Mouse (Mus musculus): ENCODE results near the gene Slc2a12. TPM values are rescaled to one million over a fixed set of nuclear protein-coding genes. Genes with fewer than 3 reads are reported as not detected.

Gene Slc2a12
- polyA plus RNA-seq, 1 experiment = 1.3 TPM

DNA sequence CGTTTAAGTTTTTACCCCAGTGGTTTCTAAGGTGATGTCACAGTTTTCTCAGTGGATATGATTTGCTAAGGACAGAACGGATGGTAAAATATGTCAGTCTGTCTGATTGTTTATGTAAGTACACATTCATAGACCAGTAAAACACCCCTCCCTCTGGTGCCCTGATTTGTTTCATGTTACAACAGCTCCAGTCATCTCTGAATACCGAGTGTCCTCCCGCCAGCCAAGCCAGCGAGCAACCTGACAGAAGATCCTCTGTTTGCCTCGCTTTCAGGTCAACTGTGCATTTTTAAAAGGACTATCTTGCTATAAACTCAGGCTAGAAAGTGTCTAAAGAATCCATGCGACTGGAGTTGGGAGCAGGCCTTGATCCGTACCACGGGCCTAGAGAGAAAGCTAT is 640 bp upstream of the Slc2a12 start:
- no peak overlapping the region for H3K27ac ChIP-seq (ENCODE audit: insufficient read depth, low read length)
- H3K4me3 ChIP-seq (replicated peaks; ENCODE audit: insufficient read depth, low read depth, low read length) = no peak overlapping the region
- WGBS = 86% methylated on average over 9 of the region's 9 CpGs
- no peak for TF ChIP-seq POLR2A (IDR thresholded peaks at IDR 0.05; ENCODE audit: borderline replicate concordance, insufficient read depth, low read length)
- TF ChIP-seq CTCF (IDR thresholded peaks at IDR 0.05; ENCODE audit: borderline replicate concordance, insufficient read depth, low read depth, low read length) = no peak
- H3K27me3 ChIP-seq (ENCODE audit: control insufficient read depth, insufficient read depth, low read length) = no peaks in the 10 kb centered on the region
- H3K4me1 ChIP-seq (ENCODE audit: control insufficient read depth, insufficient read depth, low read length) = no peaks in the 10 kb centered on the region
- no peak for DNase-seq

DNA sequence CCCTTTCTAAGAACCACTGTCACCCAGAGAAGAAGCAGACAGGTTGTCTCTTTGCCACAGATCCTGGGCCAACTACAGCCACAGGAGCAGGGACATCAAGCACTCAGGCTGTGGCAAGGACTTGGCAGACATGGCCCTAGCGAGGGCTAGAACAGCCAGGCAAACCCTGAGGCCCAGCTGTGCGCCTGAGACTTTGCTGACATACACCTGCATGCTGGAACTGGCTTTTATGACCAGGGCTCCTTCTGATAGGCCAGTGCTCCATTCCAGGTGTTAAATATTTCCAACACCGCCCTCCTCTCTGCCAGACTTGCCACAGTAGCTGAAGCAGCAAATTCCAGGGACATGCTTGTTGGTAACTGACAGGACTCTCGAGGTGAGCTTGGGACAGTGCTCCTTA is 3.9 kb downstream of the Slc2a12 start:
- no peak for TF ChIP-seq POLR2A (IDR thresholded peaks at IDR 0.05; ENCODE audit: borderline replicate concordance, insufficient read depth, low read length)
- no peak for TF ChIP-seq CTCF (IDR thresholded peaks at IDR 0.05; ENCODE audit: borderline replicate concordance, insufficient read depth, low read depth, low read length)
- DNase-seq = no peak
- Histone ChIP-seq H3K27ac (ENCODE audit: insufficient read depth, low read length) (no peak overlapping the region), H3K27me3 (ENCODE audit: control insufficient read depth, insufficient read depth, low read length) (no peaks in the 10 kb centered on the region), H3K4me1 (ENCODE audit: control insufficient read depth, insufficient read depth, low read length) (no peaks in the 10 kb centered on the region), H3K4me3 (replicated peaks; ENCODE audit: insufficient read depth, low read depth, low read length) (no peak overlapping the region)
- WGBS = 90% methylated on average over 4 of the region's 4 CpGs

DNA sequence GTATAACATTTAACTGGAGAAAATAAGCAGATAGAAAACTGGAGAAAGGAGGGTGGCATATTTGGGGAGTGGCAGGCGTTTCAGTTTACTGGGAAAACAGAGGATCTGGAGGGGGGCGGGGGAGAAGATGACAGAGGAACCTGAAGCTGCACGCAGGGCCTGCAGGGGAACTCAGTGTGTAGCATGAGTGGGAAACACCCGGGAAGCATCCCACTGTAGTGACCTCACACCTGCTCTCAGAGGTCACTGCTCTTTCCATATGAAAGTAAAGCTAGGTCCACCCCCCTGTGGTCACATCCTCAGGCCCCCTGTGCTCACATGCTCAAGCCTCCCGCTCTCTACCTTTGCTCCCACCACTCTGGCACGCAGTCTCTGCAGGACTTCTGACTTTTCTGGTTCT is 9.0 kb downstream of the Slc2a12 start:
- no peak overlapping the region for H3K27ac ChIP-seq (ENCODE audit: insufficient read depth, low read length)
- TF ChIP-seq POLR2A (IDR thresholded peaks at IDR 0.05; ENCODE audit: borderline replicate concordance, insufficient read depth, low read length) (no peak), CTCF (IDR thresholded peaks at IDR 0.05; ENCODE audit: borderline replicate concordance, insufficient read depth, low read depth, low read length) (no peak)
- no peak overlapping the region for H3K4me3 ChIP-seq (replicated peaks; ENCODE audit: insufficient read depth, low read depth, low read length)
- 64% methylated on average over 6 of the region's 6 CpGs for WGBS
- no peaks in the 10 kb centered on the region for H3K27me3 ChIP-seq (ENCODE audit: control insufficient read depth, insufficient read depth, low read length)
- H3K4me1 ChIP-seq (ENCODE audit: control insufficient read depth, insufficient read depth, low read length) = no peaks in the 10 kb centered on the region
- DNase-seq = no peak

DNA sequence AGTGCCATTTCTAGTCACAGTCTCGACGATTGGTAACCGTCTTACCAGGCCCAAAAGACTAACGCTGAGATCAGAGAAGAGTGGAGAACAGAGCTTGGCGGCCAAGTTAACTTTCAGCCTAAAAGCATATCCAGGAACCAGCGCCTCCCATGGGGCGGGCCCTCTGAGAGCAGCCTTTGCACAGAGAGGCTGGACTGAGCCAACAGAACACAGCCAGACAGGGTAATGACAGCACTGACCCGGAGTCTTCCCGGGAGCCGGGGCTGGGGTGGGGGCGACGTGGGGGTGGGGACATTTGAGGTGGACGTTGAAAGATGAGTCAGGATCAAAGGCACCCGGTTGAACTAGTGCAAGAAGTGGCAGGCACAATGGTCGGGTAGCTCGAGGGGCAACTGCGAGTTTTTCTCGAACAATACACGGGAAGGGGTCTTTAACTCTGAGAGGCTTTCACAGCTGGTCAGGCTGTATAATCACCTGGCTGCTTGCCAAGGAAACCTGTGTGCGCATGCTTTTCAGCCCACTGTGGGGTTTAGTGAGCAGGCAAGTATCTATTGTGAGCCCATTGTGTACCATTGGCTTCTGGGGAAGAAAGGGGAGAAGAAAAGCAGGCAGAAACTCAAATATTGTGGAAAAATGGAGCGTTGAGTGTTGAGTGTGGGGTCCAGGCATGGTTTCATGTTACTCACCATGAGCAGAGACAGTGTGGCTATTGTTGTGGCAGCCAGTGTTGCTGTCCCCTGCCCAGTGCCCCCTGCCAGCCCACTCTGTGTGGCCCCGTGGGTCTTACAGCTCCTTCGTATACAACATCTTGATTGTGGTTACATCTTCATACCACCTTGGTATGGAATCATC is 13.9 kb downstream of the Slc2a12 start:
- Histone ChIP-seq H3K27me3 (ENCODE audit: control insufficient read depth, insufficient read depth, low read length) (no peaks in the 10 kb centered on the region; the same call in 1 of the 2 replicates), H3K4me1 (ENCODE audit: control insufficient read depth, insufficient read depth, low read length) (peaks cover 4% of the 10 kb centered on the region), H3K4me3 (replicated peaks; ENCODE audit: insufficient read depth, low read depth, low read length) (no peak overlapping the region), H3K27ac (ENCODE audit: insufficient read depth, low read length) (no peak overlapping the region)
- TF ChIP-seq CTCF (IDR thresholded peaks at IDR 0.05; ENCODE audit: borderline replicate concordance, insufficient read depth, low read depth, low read length) (no peak), POLR2A (IDR thresholded peaks at IDR 0.05; ENCODE audit: borderline replicate concordance, insufficient read depth, low read length) (no peak)
- DNase-seq = no peak
- WGBS = 24% methylated on average over 23 of the region's 23 CpGs

- WGBS = 86% methylated on average over 10 of the region's 10 CpGs
- no peak for TF ChIP-seq CTCF (IDR thresholded peaks at IDR 0.05; ENCODE audit: borderline replicate concordance, insufficient read depth, low read depth, low read length)
- DNase-seq = no peak
- Histone ChIP-seq H3K27ac (ENCODE audit: insufficient read depth, low read length) (no peak overlapping the region), H3K4me1 (ENCODE audit: control insufficient read depth, insufficient read depth, low read length) (peaks cover 4% of the 10 kb centered on the region), H3K27me3 (ENCODE audit: control insufficient read depth, insufficient read depth, low read length) (no peaks in the 10 kb centered on the region; the same call in 1 of the 2 replicates), H3K4me3 (replicated peaks; ENCODE audit: insufficient read depth, low read depth, low read length) (no peak overlapping the region)
Measured at GRCm38 (mm10) chr10:22659386-22659725, 14.5 kb downstream of the Slc2a12 start.

GRCm38 (mm10) chr10:22660286-22661000 is 15.6 kb downstream of the Slc2a12 start:
- peak; percentile 49 to 62 for DNase-seq

DNA sequence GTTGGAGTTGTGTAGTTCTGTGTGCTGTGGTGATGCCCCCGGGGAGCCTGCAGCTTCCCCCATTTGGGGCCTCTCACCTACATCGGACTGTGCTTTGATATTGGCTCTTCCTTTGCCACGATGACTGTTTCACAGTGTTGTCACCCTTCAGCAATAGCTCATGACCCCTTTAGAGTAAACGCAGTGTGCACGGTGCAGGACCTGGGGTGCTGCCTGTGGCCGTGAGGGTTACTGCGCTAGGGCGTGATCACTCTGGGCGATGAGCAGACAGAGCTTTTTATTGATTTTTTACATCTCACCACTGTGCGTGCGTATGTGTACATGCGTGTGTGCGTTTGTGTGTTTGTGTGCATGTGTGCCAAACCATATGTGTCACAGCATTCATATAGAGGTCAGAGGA is 23.7 kb downstream of the Slc2a12 start:
- H3K4me3 ChIP-seq (replicated peaks; ENCODE audit: insufficient read depth, low read depth, low read length) = no peak overlapping the region
- no peaks in the 10 kb centered on the region for H3K27me3 ChIP-seq (ENCODE audit: control insufficient read depth, insufficient read depth, low read length)
- DNase-seq = no peak
- no peak overlapping the region for H3K27ac ChIP-seq (ENCODE audit: insufficient read depth, low read length)
- TF ChIP-seq POLR2A (IDR thresholded peaks at IDR 0.05; ENCODE audit: borderline replicate concordance, insufficient read depth, low read length) (no peak), CTCF (IDR thresholded peaks at IDR 0.05; ENCODE audit: borderline replicate concordance, insufficient read depth, low read depth, low read length) (no peak)
- 92% methylated on average over 13 of the region's 13 CpGs for WGBS
- no peaks in the 10 kb centered on the region for H3K4me1 ChIP-seq (ENCODE audit: control insufficient read depth, insufficient read depth, low read length)

More at GRCm38 (mm10) chr10:22660286-22661000, 15.6 kb downstream of the Slc2a12 start:
- 39% methylated on average over 5 of the region's 5 CpGs for WGBS
- Histone ChIP-seq H3K4me3 (replicated peaks; ENCODE audit: insufficient read depth, low read depth, low read length) (no peak overlapping the region), H3K27me3 (ENCODE audit: control insufficient read depth, insufficient read depth, low read length) (no peaks in the 10 kb centered on the region; the same call in 1 of the 2 replicates), H3K27ac (ENCODE audit: insufficient read depth, low read length) (0 out of 2 replicates have a peak overlapping the region, but pooled peaks have one; percentile 19), H3K4me1 (ENCODE audit: control insufficient read depth, insufficient read depth, low read length) (peaks cover 4% of the 10 kb centered on the region)
- TF ChIP-seq CTCF (IDR thresholded peaks at IDR 0.05; ENCODE audit: borderline replicate concordance, insufficient read depth, low read depth, low read length) (no peak), POLR2A (IDR thresholded peaks at IDR 0.05; ENCODE audit: borderline replicate concordance, insufficient read depth, low read length) (no peak)

DNA sequence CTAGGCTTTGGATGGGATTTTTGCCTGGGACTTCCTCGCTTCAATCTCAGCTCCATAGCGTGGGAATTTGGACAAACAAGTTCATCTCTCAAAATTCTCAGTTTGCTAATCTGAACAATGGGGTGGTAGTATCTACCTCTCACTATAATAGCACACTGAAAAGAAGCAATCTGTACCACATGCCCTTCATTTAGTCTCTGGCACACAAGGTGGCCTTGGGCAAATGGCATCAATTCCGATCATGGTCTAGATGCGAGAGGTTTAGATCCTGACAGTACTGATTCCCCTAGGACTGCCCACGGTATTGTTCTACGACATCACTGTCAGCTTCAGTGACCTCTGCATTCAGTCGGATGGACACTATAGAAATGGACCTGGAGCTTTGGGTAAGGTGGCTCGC is 29.4 kb downstream of the Slc2a12 start:
- Histone ChIP-seq H3K27me3 (ENCODE audit: control insufficient read depth, insufficient read depth, low read length) (no peaks in the 10 kb centered on the region), H3K27ac (ENCODE audit: insufficient read depth, low read length) (no peak overlapping the region), H3K4me1 (ENCODE audit: control insufficient read depth, insufficient read depth, low read length) (peaks cover 4% of the 10 kb centered on the region; the same call in 1 of the 2 replicates), H3K4me3 (replicated peaks; ENCODE audit: insufficient read depth, low read depth, low read length) (no peak overlapping the region)
- TF ChIP-seq POLR2A (IDR thresholded peaks at IDR 0.05; ENCODE audit: borderline replicate concordance, insufficient read depth, low read length) = no peak
- TF ChIP-seq CTCF (IDR thresholded peaks at IDR 0.05; ENCODE audit: borderline replicate concordance, insufficient read depth, low read depth, low read length) = no peak
- 95% methylated on average over 8 of the region's 8 CpGs for WGBS
- DNase-seq = no peak
